Mouse (Mus musculus): Measurements from ENCODE around the gene Cc2d2b. TPM values are rescaled to one million over a fixed set of nuclear protein-coding genes. Genes with fewer than 3 reads are reported as not detected.
A peak's percentile ranks its signal among the peaks of the same experiment; 100 is the strongest.

The Cc2d2b gene
- polyA plus RNA-seq, 1 experiment from 2014 or later, result 0.55 TPM

DNA sequence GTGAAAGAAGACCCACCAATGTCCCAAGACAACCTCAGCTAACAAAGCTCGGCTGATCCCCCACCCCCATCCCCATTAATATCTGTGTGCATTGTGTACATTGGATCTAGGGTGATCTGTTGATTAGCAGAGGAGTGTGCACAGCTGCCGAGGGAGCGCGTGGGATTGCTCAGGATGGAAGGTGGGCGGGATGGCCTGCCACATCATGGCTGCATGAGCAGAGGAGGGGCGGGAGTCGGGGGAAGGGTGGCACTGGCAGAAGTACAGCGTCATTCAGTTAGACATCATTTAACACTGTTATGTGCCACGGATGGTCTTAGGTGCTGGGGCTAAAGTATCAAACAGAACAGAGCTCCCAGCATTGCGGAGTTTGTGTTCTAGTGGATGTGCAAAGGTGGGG lies 25.0 kb upstream of the Cc2d2b start:
- no peak for ATAC-seq (ENCODE audit: low FRiP score)
- Histone ChIP-seq H3K36me3 (replicated peaks; ENCODE audit: control insufficient read depth, insufficient read depth) (no peaks in the 10 kb centered on the region), H3K27me3 (ENCODE audit: control insufficient read depth, insufficient read depth, low read length) (no peaks in the 10 kb centered on the region), H3K4me1 (replicated peaks; ENCODE audit: control insufficient read depth, insufficient read depth, low read length) (no peaks in the 10 kb centered on the region), H3K9ac (no peak overlapping the region), H3K27ac (no peak overlapping the region), H3K9me3 (ENCODE audit: control insufficient read depth, low read length) (no peaks in the 10 kb centered on the region), H3K4me3 (replicated peaks; ENCODE audit: low read length) (no peak overlapping the region), H3K4me2 (replicated peaks) (no peak overlapping the region)
- WGBS, result 63% methylated on average over 10 of the region's 10 CpGs
- DNase-seq (ENCODE audit: low spot score), result no peak

DNA sequence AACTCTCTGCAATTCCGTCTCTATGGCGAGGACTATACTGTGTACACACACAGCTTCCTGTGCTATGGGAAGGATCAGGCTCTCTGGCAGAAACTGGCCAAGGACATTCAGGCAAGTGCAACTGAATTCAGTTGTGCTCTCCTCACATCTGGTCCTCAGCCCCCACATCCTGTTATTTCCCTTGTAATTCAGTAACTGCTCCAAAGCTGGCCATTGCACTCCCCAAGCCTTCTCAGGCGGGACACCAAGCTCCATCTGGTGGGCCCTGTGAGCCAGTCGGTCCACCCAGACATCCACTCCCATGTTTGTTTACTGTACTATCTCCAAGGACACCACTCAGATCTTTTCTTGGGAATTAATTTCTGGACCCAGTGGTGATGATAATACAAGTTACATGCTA lies 22.4 kb upstream of the Cc2d2b start:
- Histone ChIP-seq H3K36me3 (replicated peaks; ENCODE audit: control insufficient read depth, insufficient read depth) (no peaks in the 10 kb centered on the region), H3K9me3 (ENCODE audit: control insufficient read depth, low read length) (no peaks in the 10 kb centered on the region), H3K9ac (no peak overlapping the region), H3K4me1 (replicated peaks; ENCODE audit: control insufficient read depth, insufficient read depth, low read length) (no peaks in the 10 kb centered on the region), H3K4me2 (replicated peaks) (no peak overlapping the region), H3K27ac (no peak overlapping the region), H3K27me3 (ENCODE audit: control insufficient read depth, insufficient read depth, low read length) (no peaks in the 10 kb centered on the region), H3K4me3 (replicated peaks; ENCODE audit: low read length) (no peak overlapping the region)
- no peak for DNase-seq (ENCODE audit: low spot score)
- ATAC-seq (ENCODE audit: low FRiP score), result no peak
- WGBS, result 82% methylated on average over 4 of the region's 4 CpGs

DNA sequence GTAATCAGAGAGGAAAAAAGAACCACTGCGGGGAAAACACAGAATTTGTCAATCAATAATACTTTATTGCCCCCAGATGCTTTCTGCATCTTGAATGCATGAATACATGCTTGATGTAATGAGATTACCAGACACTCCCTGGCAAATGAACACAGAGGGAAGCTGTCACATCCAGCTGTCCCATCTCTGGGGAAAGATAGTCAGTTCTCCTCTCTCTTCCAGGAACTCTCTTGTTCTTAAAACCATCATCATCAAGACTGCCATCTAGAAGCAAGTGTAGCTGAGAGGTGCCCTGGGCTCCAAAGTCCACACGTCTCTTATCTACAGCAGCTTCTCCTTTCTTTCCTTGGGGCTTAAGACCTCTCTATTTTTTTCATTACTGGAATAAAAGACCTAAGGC lies 21.9 kb upstream of the Cc2d2b start:
- Histone ChIP-seq H3K4me1 (replicated peaks; ENCODE audit: control insufficient read depth, insufficient read depth, low read length) (no peaks in the 10 kb centered on the region), H3K9ac (no peak overlapping the region), H3K36me3 (replicated peaks; ENCODE audit: control insufficient read depth, insufficient read depth) (no peaks in the 10 kb centered on the region), H3K27me3 (ENCODE audit: control insufficient read depth, insufficient read depth, low read length) (no peaks in the 10 kb centered on the region), H3K4me3 (replicated peaks; ENCODE audit: low read length) (no peak overlapping the region), H3K4me2 (replicated peaks) (no peak overlapping the region), H3K9me3 (ENCODE audit: control insufficient read depth, low read length) (no peaks in the 10 kb centered on the region), H3K27ac (no peak overlapping the region)
- WGBS, result 84% methylated on average over 2 of the region's 2 CpGs
- ATAC-seq (ENCODE audit: low FRiP score) (no peak), DNase-seq (ENCODE audit: low spot score) (no peak)

DNA sequence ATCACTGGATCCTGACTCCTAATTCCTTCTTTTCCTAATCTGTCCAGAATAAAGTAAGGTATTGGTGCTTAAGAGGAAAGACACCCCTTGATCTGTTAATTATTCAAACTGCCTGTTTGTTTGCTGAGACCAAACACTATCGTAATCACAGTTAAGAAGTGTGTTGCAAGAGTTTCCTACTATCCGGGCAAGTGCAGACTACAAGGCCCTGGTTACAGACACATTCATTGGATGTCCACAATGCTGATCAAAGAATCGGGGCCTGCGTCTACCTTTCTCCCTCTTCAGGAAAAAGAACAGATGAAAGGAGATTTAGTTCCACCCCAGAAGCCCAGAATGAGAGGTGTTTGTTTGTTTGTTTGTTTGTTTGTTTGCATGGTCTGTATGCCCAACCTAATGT lies 20.3 kb upstream of the Cc2d2b start:
- ATAC-seq (ENCODE audit: low FRiP score), result no peak

DNA sequence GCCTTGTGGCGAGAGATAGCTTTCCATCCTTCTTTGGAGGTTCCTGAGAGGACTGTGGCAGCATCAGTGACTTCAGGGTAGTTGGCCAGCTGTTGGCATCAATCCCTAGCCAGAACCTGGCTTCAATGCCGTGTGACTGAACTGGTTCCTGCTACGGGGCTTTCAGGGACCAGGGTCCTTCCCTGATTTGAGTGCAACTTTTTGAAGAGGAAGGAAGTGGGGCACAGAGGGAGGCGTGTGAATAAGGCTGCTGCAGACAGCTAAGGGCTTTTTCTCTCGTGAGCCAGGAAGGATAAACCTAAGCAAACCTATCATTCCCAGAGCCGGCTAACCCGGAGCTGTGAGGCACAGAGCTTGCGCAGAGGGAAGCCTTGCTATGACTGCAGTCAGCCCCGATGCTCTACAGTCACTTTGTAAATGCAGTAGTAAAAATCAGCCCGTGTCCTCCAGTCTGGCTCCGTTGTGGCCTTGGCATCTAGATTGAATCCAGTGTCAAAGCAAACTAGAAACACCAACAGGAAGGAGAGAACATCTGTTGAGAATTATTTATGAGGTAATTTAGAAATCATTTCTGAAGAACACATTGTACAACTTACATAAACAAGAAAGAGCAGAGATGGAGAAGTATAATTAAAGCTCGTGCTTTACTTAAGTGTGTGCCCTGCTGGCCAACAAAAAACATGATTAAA lies 19.7 kb upstream of the Cc2d2b start:
- Histone ChIP-seq H3K4me2 (replicated peaks) (no peak overlapping the region), H3K36me3 (replicated peaks; ENCODE audit: control insufficient read depth, insufficient read depth) (no peaks in the 10 kb centered on the region), H3K4me1 (replicated peaks; ENCODE audit: control insufficient read depth, insufficient read depth, low read length) (no peaks in the 10 kb centered on the region), H3K27ac (no peak overlapping the region), H3K9ac (no peak overlapping the region), H3K4me3 (replicated peaks; ENCODE audit: low read length) (no peak overlapping the region), H3K27me3 (ENCODE audit: control insufficient read depth, insufficient read depth, low read length) (no peaks in the 10 kb centered on the region), H3K9me3 (ENCODE audit: control insufficient read depth, low read length) (no peaks in the 10 kb centered on the region)
- WGBS, result 74% methylated on average over 12 of the region's 12 CpGs
- no peak for ATAC-seq (ENCODE audit: low FRiP score)
- no peak for DNase-seq (ENCODE audit: low spot score)

More for the DNA sequence above, 20.3 kb upstream of the Cc2d2b start:
- H3K4me3 ChIP-seq (replicated peaks; ENCODE audit: low read length), result no peak overlapping the region
- no peak overlapping the region for H3K27ac ChIP-seq
- WGBS, result 96% methylated on average over 4 of the region's 4 CpGs
- DNase-seq (ENCODE audit: low spot score), result no peak
- no peak overlapping the region for H3K9ac ChIP-seq
- no peak overlapping the region for H3K4me2 ChIP-seq (replicated peaks)
- no peaks in the 10 kb centered on the region for H3K4me1 ChIP-seq (replicated peaks; ENCODE audit: control insufficient read depth, insufficient read depth, low read length)
- no peaks in the 10 kb centered on the region for H3K27me3 ChIP-seq (ENCODE audit: control insufficient read depth, insufficient read depth, low read length)
- H3K36me3 ChIP-seq (replicated peaks; ENCODE audit: control insufficient read depth, insufficient read depth), result no peaks in the 10 kb centered on the region
- no peaks in the 10 kb centered on the region for H3K9me3 ChIP-seq (ENCODE audit: control insufficient read depth, low read length)

DNA sequence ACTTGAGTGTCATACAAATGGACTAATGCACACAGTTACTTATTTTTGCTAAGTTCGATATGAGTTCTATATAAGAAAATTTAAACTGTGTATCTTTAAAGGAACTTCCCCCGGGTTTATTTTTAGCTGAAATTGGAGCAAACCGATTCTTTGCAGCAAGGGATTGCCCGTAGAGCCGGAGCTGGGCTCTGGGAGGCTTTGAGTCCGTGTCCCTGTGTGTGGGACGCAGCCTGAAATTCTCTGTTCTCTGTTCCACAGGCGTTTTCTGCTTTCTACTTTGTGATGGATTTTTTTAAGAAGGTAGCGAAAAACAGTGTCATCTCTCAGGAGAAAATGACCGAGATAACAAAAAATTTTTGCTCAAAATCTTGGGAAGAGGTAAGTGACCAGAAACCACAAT lies 15.1 kb upstream of the Cc2d2b start:
- Histone ChIP-seq H3K9me3 (ENCODE audit: control insufficient read depth, low read length) (no peaks in the 10 kb centered on the region), H3K36me3 (replicated peaks; ENCODE audit: control insufficient read depth, insufficient read depth) (no peaks in the 10 kb centered on the region), H3K27me3 (ENCODE audit: control insufficient read depth, insufficient read depth, low read length) (no peaks in the 10 kb centered on the region), H3K4me3 (replicated peaks; ENCODE audit: low read length) (no peak overlapping the region), H3K27ac (no peak overlapping the region), H3K9ac (no peak overlapping the region), H3K4me2 (replicated peaks) (no peak overlapping the region), H3K4me1 (replicated peaks; ENCODE audit: control insufficient read depth, insufficient read depth, low read length) (peaks cover 11% of the 10 kb centered on the region)
- DNase-seq (ENCODE audit: low spot score), result no peak
- ATAC-seq (ENCODE audit: low FRiP score), result no peak
- WGBS, result 83% methylated on average over 10 of the region's 10 CpGs

DNA sequence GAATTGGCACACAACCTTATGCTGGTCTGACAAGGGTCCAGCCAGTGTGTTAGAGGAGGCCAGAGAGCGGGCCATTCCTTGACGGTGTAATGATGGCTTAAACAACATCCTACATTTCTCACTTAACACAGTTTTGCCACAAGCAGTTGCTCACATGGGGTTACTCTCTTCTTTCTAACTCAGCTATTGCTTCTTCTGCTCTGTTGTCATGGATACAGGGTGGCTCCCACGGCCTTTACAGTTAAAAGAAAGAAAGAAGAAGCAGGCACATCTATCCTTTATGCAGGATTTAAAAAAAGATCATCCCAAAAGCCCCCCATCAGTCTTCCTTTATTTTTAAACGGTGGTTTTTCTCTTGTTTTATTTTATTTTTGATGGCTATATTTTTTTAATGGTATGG lies 14.7 kb upstream of the Cc2d2b start:
- ATAC-seq (ENCODE audit: low FRiP score) (no peak), DNase-seq (ENCODE audit: low spot score) (no peak)
- Histone ChIP-seq H3K27ac (no peak overlapping the region), H3K9ac (no peak overlapping the region), H3K4me2 (replicated peaks) (no peak overlapping the region), H3K27me3 (ENCODE audit: control insufficient read depth, insufficient read depth, low read length) (no peaks in the 10 kb centered on the region), H3K36me3 (replicated peaks; ENCODE audit: control insufficient read depth, insufficient read depth) (no peaks in the 10 kb centered on the region), H3K4me3 (replicated peaks; ENCODE audit: low read length) (no peak overlapping the region), H3K4me1 (replicated peaks; ENCODE audit: control insufficient read depth, insufficient read depth, low read length) (peaks cover 11% of the 10 kb centered on the region), H3K9me3 (ENCODE audit: control insufficient read depth, low read length) (no peaks in the 10 kb centered on the region)
- 44% methylated on average over 4 of the region's 4 CpGs for WGBS

DNA sequence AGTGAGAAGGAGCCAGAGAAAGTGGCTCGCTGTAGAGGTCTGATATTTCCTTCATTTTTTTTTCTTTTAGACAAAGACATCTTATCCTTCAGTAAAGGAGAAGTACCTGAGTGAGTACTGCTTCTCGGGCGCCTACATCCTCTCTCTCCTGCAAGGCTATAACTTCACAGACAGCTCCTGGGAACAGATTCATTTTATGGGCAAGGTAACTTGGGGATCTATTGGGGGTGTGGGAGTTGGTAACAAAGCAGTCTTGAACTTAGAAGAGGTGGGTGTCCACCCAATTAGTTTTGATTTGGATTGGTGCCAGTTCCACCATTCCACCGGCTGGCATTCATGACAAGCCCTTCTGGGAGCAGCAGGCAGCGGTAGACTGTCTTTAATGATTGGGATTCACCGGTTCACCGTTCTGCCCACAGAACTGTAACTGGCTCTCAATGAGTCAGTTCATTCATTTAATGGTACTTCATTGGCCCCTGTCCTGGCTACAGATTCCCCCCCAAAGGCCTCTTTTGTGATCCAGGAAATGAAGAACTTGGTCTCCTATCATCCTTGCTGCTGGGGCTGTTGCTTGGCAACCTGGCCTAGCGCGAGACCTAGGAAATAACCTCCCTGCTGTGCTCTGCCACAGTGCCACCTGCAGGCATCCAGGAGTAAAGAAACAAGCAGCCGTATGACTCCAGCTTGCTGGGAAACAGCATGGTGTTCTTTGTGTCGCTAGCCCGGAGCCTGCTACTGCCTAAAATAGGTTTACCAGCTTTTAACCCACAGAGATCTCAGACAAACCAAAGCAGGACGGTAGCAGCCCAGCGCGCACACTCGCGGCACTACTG lies 11.7 kb upstream of the Cc2d2b start:
- Histone ChIP-seq H3K4me3 (replicated peaks; ENCODE audit: low read length) (peak overlapping the region; percentile 16), H3K36me3 (replicated peaks; ENCODE audit: control insufficient read depth, insufficient read depth) (no peaks in the 10 kb centered on the region), H3K9me3 (ENCODE audit: control insufficient read depth, low read length) (no peaks in the 10 kb centered on the region), H3K9ac (peak overlapping the region; percentile 59), H3K27me3 (ENCODE audit: control insufficient read depth, insufficient read depth, low read length) (no peaks in the 10 kb centered on the region), H3K4me2 (replicated peaks) (peak overlapping the region; percentile 47), H3K27ac (peak overlapping the region; percentile 90), H3K4me1 (replicated peaks; ENCODE audit: control insufficient read depth, insufficient read depth, low read length) (peaks cover 11% of the 10 kb centered on the region)
- 18% methylated on average over 17 of the region's 17 CpGs for WGBS
- DNase-seq (ENCODE audit: low spot score) (peak; percentile 86), ATAC-seq (ENCODE audit: low FRiP score) (peak; percentile 95)

DNA sequence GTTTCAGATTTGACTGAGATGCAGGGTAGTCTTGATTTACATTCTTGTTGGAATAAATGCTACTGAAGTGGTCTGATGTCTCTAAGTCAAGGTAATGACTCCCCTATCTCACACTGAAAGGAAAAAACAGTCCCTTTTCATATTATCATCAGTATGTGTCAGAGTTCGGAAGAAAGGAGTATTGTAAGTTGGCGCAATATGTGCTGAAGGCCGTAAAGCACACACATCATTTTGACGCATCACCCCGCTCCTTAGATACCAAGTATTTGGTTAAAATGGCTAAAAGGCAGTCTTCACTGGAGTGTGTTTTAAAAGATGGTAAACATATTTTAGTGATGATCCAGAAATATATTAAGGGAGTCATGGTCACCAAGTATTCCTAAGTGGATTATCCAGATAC lies 10.9 kb upstream of the Cc2d2b start:
- ATAC-seq (ENCODE audit: low FRiP score), result peak; percentile 24; the same call in 1 of the 2 replicates

More for the DNA sequence above, 10.9 kb upstream of the Cc2d2b start:
- no peaks in the 10 kb centered on the region for H3K36me3 ChIP-seq (replicated peaks; ENCODE audit: control insufficient read depth, insufficient read depth)
- H3K4me1 ChIP-seq (replicated peaks; ENCODE audit: control insufficient read depth, insufficient read depth, low read length), result peaks cover 11% of the 10 kb centered on the region
- H3K27ac ChIP-seq, result peak overlapping the region; percentile 90
- H3K4me3 ChIP-seq (replicated peaks; ENCODE audit: low read length), result peak overlapping the region; percentile 16; the same call in 1 of the 2 replicates
- 56% methylated on average over 5 of the region's 5 CpGs for WGBS
- no peak for DNase-seq (ENCODE audit: low spot score)
- H3K4me2 ChIP-seq (replicated peaks), result peak overlapping the region; percentile 47
- peak overlapping the region; percentile 59 for H3K9ac ChIP-seq
- no peaks in the 10 kb centered on the region for H3K27me3 ChIP-seq (ENCODE audit: control insufficient read depth, insufficient read depth, low read length)
- H3K9me3 ChIP-seq (ENCODE audit: control insufficient read depth, low read length), result no peaks in the 10 kb centered on the region

All from hindbrain, embryonic 14.5 days (tissue).